Mouse (Mus musculus) cerebellum, postnatal 10 days (tissue): ENCODE data around the gene Tgfbr3.
"Not testable (repeated sequence)": the region's sequence is repeated elsewhere in the genome, so short reads cannot be mapped to it uniquely, and the experiment has no call there.

ENCODE experiments used
- DNase-seq, 2 experiments: peaks; one replicate each; pipeline ENCODE4 v3.0.0; 2021; ENCODE audit warnings: mixed read lengths in 2 of 2

Gene Tgfbr3

DNA sequence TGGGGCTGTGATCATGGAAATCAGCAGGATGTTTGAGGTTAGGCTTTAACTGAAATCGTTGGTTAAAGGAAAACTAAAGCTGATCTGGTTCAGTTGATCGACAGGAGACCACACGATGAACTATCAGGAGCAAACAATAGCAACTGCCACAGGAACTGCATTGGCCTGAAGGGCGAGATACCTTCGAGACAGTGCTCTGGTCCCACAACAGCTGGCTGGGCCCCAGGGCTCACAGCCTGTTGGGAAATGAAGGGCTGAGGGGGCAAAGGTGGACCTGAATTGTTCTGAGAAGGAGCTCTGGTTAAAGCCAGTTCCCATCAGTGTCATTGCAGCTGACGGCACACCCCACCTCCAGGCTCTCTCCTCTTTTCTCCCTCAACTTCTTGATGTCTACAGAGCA, 52.5 kb downstream of the Tgfbr3 start:
- DNase-seq, result no peak

- DNase-seq, result no peak
Measured at GRCm38 (mm10) chr5:107236039-107236438, 53.4 kb downstream of the Tgfbr3 start.

GRCm38 (mm10) chr5:107233366-107234354, 55.8 kb downstream of the Tgfbr3 start:
- no peak for DNase-seq

DNA sequence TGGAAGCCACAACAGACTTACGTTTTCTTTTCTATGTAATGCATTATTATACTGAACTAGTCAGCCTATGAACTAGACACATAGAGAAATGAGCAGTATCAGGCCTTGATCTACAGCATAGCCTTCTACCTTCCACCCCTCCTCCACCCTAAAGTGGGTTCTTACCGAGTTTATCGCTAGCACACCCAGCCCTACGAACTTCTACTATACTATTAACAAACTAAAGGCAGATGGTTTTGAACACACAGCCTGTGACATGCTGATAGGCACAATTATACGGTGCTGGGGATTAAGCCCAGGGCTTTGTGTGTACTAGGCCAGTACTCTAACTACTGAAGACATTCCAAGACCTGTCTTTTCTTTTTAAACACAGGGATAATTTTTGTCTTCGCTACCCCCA, 59.2 kb downstream of the Tgfbr3 start:
- DNase-seq, result no peak

DNA sequence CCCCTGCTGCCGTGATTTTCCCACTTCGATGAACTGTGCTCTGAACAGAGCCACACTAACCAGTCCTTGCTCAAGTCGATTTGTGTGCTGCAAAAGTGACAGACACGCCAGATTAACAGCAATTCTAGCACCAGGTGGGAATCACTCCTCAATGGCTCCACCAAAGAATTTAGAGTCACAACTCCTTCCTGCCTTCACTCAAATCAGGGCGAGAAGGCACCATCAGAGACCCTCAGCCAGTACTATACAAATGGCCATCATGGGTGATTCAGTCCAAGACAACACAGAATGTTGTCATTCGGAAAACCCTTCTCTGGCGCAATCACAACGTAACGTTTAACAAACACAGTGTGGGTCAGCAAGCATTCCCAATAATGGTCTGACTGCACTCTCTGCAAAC, 60.4 kb downstream of the Tgfbr3 start:
- DNase-seq, result no peak

- no peak for DNase-seq
Measured at GRCm38 (mm10) chr5:107227580-107227979, 61.8 kb downstream of the Tgfbr3 start.

DNA sequence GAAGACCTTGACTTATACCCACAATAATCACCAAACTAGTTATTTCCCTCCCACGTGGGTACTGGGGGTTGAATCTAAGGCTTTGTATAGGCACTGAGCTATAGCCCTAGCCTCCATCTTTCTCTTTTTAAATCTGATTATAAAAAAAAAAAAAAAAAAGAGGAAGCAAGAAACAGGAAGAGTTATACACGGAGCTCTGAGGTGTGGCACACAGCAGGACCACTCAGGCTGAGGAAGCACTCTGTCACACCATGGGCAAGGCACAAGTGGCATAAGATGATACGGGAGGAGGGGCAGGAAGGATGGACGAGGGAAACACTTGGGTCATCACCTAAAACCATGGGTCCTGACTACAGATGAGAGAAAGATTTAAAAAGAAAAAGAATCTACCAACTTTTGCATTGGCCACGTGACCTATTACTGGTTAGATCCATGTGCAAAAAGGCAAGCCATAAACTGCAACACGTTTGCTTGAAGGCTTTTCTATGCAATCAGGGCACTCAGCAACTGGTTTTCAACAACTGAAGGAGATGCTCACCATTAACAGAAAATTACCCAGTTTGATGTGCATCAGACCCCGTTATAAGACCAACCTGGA, 64.5 kb downstream of the Tgfbr3 start:
- no peak for DNase-seq

- no peak for DNase-seq
Measured at GRCm38 (mm10) chr5:107224151-107224550, 65.3 kb downstream of the Tgfbr3 start.

GRCm38 (mm10) chr5:107223483-107223882, 65.9 kb downstream of the Tgfbr3 start:
- not testable (repeated sequence) for DNase-seq

DNA sequence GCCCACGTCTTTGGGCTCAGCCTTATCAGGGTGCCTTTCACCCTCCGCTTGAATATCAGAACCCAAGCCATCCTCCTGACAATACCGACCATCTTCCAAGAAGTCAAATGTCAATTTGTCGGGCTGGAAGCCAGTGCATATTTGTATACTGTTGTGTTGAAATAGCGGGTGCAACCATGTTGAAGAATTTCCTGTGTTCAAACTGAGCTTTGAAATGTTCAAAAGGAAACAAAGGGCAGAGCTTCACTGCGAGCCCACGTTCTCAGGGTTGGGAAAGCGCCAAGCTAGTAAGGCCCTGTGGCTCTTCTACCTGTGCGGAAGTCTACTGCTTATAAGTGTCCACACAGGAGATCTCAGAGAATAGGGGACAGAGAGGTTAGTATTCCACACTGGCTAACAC, 66.4 kb downstream of the Tgfbr3 start:
- DNase-seq, result no peak

DNA sequence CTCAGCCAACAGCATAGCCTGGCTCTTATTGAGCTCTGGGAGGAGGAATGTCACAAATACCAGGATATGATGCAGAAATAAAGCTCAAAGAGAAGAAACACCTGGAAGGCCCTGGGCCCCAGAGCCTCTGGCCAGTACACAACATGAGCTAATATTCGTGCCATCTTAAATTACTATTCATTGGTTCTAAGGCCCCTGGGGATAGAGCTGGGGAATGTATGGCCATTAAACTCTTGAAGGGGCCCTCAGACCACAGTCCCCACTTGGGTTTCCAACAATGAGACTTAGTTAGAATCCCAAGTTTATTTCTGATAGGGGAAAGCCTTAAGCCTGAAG, 66.8 kb downstream of the Tgfbr3 start:
- DNase-seq, result no peak

DNA sequence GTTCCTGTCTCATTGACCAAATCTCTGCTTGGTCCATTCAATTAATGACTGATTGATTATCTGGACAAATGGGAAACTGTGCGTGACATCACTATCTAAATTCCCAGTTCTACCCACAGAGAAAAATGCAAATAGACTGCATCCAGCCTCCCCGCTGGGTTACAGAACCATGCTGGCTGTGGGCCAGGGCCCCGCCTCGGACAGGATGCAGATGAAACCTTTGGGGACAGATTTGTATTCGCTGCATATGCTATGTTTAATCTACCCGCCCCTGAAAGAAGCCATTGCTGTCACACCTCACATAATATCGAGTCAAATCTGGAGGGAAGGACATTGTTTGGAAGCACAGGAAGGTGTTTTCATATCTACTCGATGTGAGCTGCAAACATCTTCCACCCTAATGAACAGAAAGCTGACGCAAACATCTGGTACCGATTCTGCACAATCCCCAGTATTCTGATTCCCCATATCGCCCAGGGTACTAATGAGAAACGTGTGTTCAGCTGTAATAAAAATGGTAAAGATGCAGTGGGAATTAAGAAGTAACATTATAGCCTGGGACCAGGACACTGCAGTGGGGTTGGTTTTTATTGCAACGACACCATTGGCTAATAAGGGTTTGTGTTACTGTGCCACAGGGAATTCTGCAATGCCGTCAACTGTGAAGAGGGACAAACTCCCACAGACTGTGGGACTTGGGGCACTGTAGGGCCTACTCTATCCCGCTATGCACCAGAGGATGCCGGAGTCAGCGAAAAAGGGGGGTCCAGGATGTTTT, 67.3 kb downstream of the Tgfbr3 start:
- DNase-seq, result peak; percentile 60 to 64

DNA sequence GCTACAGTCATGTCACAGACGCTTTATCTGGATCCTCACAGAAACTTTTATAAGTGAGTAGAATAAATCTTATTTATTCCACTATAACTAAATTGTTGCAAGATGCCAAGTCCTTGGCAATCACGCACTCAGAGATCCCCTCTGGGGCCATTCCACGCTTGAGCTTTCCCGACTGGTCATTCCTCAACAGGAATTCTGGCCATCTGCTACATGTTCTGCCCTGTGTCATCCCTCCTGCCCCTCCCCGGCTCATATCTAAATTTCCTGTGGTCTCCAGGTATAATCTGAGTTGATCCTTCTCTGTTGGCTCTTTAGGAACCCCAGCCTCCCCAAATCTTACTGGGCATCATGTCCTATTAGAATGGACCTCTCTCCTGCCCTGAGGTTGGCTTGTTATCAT, 68.5 kb downstream of the Tgfbr3 start:
- peak; percentile 66 to 67 for DNase-seq

- no peak for DNase-seq
Measured at GRCm38 (mm10) chr5:107219883-107220282, 69.5 kb downstream of the Tgfbr3 start.

- DNase-seq, result no peak
Measured at GRCm38 (mm10) chr5:107219318-107219717, 70.1 kb downstream of the Tgfbr3 start.

DNA sequence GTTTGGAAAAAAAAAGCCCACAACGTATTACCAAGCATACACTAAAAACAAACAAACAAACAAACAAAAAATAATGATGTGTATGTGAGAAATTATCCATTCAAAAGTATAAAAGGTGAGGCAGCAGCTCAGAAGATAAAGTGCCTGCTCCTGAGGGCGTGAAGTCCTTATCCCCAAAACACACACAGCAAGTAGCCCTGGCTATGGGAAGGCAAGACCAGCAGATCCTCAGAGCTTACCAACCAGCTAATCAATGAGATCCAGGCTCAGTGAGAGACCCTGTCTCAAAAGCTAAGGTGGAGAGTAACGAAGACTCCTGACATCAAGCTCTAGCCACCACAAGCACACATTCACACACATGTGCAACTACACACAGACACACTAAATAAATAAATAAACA, 70.8 kb downstream of the Tgfbr3 start:
- DNase-seq, result no peak

DNA sequence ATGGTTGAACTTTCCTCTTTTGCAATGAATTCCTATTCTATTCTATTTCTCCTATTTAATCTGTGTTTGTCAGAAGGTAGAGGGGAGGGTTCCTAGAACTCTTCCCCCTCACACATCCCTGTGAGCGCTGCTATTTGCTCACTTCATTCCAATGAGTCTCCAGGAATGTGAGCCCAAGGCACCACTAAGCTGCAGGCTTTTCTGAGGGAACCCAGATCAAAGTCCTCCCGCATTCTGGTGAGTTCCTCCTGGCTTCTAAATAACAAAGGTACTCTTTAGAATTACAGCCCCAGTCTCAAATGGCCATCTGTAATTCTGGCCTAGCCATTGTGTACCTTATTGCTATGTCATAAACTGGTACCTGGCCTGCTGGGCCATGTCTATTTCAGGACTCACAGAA, 72.3 kb downstream of the Tgfbr3 start:
- no peak for DNase-seq

DNA sequence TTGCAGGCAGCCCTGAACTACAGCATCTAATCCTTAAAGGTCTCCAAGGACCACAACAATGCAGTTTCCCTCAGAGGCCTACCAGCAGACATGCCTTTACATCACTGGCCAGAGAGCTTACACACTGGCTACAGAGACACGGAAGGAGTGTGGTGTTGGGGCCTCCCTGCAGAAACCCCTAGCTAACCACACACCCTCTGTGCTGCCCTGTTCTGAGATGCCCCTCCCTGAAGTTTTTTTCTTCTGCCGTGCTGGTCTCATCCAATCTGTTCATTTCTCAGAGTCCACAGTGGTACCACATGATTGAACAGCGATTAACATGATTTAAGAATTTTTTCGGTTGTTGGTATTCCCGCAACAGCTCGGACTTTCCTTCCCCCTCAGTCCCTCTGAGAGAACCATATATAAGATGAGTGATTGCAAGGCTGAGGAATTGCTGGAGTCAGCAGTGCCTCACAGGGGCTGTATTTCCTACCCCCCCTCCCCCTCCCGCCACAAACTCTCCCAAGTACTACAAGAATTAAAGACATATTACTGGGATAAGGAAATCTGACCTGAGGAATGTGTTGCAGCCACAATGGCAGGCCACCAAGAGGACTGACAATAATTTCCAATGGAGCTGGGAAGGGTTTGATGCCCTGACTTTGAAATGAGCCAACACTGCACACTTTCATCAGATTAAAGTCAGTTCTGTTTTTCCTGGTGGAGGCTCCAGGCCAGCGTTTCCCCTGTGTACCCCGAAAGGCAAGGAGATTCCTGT, 75.9 kb downstream of the Tgfbr3 start:
- DNase-seq, result no peak

DNA sequence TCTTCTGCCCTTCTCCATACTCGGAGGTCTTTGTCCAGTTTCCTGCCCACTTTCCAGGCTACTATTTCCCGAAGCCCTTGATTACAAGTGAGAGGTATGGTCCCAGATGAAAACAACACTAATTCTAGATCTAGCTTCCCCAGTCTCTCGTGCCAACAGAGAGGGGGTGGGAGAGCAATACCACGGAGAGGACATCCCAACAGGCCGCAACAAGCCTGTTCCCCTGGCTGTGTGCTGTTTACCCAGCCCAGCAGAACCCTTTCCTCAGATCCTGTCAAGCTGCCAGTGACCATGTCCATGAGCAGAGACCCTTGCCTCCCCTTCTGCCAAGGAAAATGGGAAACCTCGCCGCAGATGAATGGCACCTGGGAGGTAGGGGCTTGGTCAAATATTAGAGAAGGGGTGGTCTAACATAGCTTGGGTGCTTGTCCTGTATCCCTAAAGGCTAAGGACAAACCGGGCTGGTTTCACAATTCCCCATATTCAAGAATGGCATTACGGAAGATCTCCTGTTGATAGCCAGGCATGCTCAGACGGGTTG, 77.5 kb downstream of the Tgfbr3 start:
- DNase-seq, result no peak

DNA sequence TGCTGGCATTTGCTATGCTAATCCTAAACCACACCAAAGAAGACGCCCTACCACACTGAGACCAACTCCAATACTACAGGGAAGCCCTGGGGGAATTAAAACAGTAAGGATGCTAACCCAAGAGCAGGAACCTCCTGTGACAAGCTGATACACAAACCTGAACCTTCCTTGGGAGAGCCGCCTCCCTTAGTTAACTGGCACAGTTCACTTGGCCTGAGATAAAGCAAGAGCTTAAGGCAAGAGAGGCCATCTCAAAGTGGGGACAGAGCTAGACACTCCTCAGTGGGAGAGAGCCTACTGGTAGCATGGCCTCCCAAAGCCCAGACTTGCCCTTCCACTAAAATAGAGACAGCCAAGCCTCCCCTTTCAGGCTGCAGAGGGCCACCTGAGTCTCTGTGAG, 79.4 kb downstream of the Tgfbr3 start:
- DNase-seq, result no peak

- no peak for DNase-seq
Measured at GRCm38 (mm10) chr5:107207911-107208310, 81.5 kb downstream of the Tgfbr3 start.

- no peak for DNase-seq
Measured at GRCm38 (mm10) chr5:107204306-107204705, 85.1 kb downstream of the Tgfbr3 start.
